Mouse (Mus musculus): ENCODE measurements around the gene Gab1. TPM values are rescaled to one million over a fixed set of nuclear protein-coding genes. Genes with fewer than 3 reads are reported as not detected.

Gene Gab1
- polyA plus RNA-seq, 1 experiment from 2014 or later = 32.3 TPM

- peaks cover 69% of the 10 kb centered on the region for H3K4me1 ChIP-seq (ENCODE audit: control insufficient read depth, insufficient read depth, low read length)
- peak; percentile 28 for ATAC-seq (replicated peaks; ENCODE audit: extremely low read depth, insufficient read depth, low FRiP score)
- H3K9me3 ChIP-seq (replicated peaks; ENCODE audit: control insufficient read depth, low read length) = no peaks in the 10 kb centered on the region
- H3K4me2 ChIP-seq (ENCODE audit: low read depth, low read length) = peak overlapping the region; percentile 57
- 26% methylated on average over 13 of the region's 13 CpGs for WGBS
- H3K36me3 ChIP-seq (ENCODE audit: control insufficient read depth, insufficient read depth) = no peaks in the 10 kb centered on the region
- no peaks in the 10 kb centered on the region for H3K27me3 ChIP-seq (ENCODE audit: control insufficient read depth, insufficient read depth, low read length)
- H3K9ac ChIP-seq (ENCODE audit: low read length) = peak overlapping the region; percentile 63
- peak overlapping the region; percentile 86 for H3K27ac ChIP-seq (ENCODE audit: low read length)
- peak overlapping the region; percentile 11 for H3K4me3 ChIP-seq (ENCODE audit: low read length)
Observed at GRCm38 (mm10) chr8:80853622-80854021, 26.7 kb downstream of the Gab1 start.

- Histone ChIP-seq H3K27me3 (ENCODE audit: control insufficient read depth, insufficient read depth, low read length) (no peaks in the 10 kb centered on the region), H3K36me3 (ENCODE audit: control insufficient read depth, insufficient read depth) (no peaks in the 10 kb centered on the region), H3K4me2 (ENCODE audit: low read depth, low read length) (peak overlapping the region; percentile 57), H3K9me3 (replicated peaks; ENCODE audit: control insufficient read depth, low read length) (no peaks in the 10 kb centered on the region), H3K9ac (ENCODE audit: low read length) (peak overlapping the region; percentile 63), H3K27ac (ENCODE audit: low read length) (peak overlapping the region; percentile 86), H3K4me3 (ENCODE audit: low read length) (peak overlapping the region; percentile 11), H3K4me1 (ENCODE audit: control insufficient read depth, insufficient read depth, low read length) (peaks cover 69% of the 10 kb centered on the region)
- 31% methylated on average over 6 of the region's 6 CpGs for WGBS
- ATAC-seq (replicated peaks; ENCODE audit: extremely low read depth, insufficient read depth, low FRiP score) = no peak
Observed at GRCm38 (mm10) chr8:80853208-80853607, 27.1 kb downstream of the Gab1 start.

- H3K9ac ChIP-seq (ENCODE audit: low read length) = peak overlapping the region; percentile 0
- H3K4me2 ChIP-seq (ENCODE audit: low read depth, low read length) = peak overlapping the region; percentile 57
- no peaks in the 10 kb centered on the region for H3K36me3 ChIP-seq (ENCODE audit: control insufficient read depth, insufficient read depth)
- peak; percentile 8; the same call in 1 of the 2 replicates for ATAC-seq (replicated peaks; ENCODE audit: extremely low read depth, insufficient read depth, low FRiP score)
- no peaks in the 10 kb centered on the region for H3K9me3 ChIP-seq (replicated peaks; ENCODE audit: control insufficient read depth, low read length)
- H3K27me3 ChIP-seq (ENCODE audit: control insufficient read depth, insufficient read depth, low read length) = no peaks in the 10 kb centered on the region
- WGBS = 30% methylated on average over 9 of the region's 9 CpGs
- peaks cover 69% of the 10 kb centered on the region for H3K4me1 ChIP-seq (ENCODE audit: control insufficient read depth, insufficient read depth, low read length)
- peak overlapping the region; percentile 86 for H3K27ac ChIP-seq (ENCODE audit: low read length)
- no peak overlapping the region for H3K4me3 ChIP-seq (ENCODE audit: low read length)
Observed at GRCm38 (mm10) chr8:80852412-80853165, 27.7 kb downstream of the Gab1 start.

GRCm38 (mm10) chr8:80851648-80852047 lies 28.7 kb downstream of the Gab1 start:
- Histone ChIP-seq H3K27me3 (ENCODE audit: control insufficient read depth, insufficient read depth, low read length) (no peaks in the 10 kb centered on the region), H3K36me3 (ENCODE audit: control insufficient read depth, insufficient read depth) (no peaks in the 10 kb centered on the region), H3K4me2 (ENCODE audit: low read depth, low read length) (no peak overlapping the region), H3K9me3 (replicated peaks; ENCODE audit: control insufficient read depth, low read length) (no peaks in the 10 kb centered on the region), H3K4me3 (ENCODE audit: low read length) (no peak overlapping the region), H3K9ac (ENCODE audit: low read length) (no peak overlapping the region), H3K4me1 (ENCODE audit: control insufficient read depth, insufficient read depth, low read length) (peaks cover 71% of the 10 kb centered on the region), H3K27ac (ENCODE audit: low read length) (peak overlapping the region; percentile 40)
- WGBS = 27% methylated on average over 6 of the region's 6 CpGs
- no peak for ATAC-seq (replicated peaks; ENCODE audit: extremely low read depth, insufficient read depth, low FRiP score)

GRCm38 (mm10) chr8:80850013-80850412 lies 30.3 kb downstream of the Gab1 start:
- ATAC-seq (replicated peaks; ENCODE audit: extremely low read depth, insufficient read depth, low FRiP score) = no peak
- Histone ChIP-seq H3K4me2 (ENCODE audit: low read depth, low read length) (no peak overlapping the region), H3K27me3 (ENCODE audit: control insufficient read depth, insufficient read depth, low read length) (no peaks in the 10 kb centered on the region), H3K4me3 (ENCODE audit: low read length) (no peak overlapping the region), H3K27ac (ENCODE audit: low read length) (no peak overlapping the region), H3K36me3 (ENCODE audit: control insufficient read depth, insufficient read depth) (no peaks in the 10 kb centered on the region), H3K9ac (ENCODE audit: low read length) (no peak overlapping the region), H3K4me1 (ENCODE audit: control insufficient read depth, insufficient read depth, low read length) (peaks cover 75% of the 10 kb centered on the region), H3K9me3 (replicated peaks; ENCODE audit: control insufficient read depth, low read length) (no peaks in the 10 kb centered on the region)
- 64% methylated on average over 4 of the region's 4 CpGs for WGBS

GRCm38 (mm10) chr8:80848631-80849030 lies 31.7 kb downstream of the Gab1 start:
- Histone ChIP-seq H3K4me3 (ENCODE audit: low read length) (no peak overlapping the region), H3K9me3 (replicated peaks; ENCODE audit: control insufficient read depth, low read length) (no peaks in the 10 kb centered on the region), H3K27me3 (ENCODE audit: control insufficient read depth, insufficient read depth, low read length) (no peaks in the 10 kb centered on the region), H3K9ac (ENCODE audit: low read length) (peak overlapping the region; percentile 60), H3K27ac (ENCODE audit: low read length) (peak overlapping the region; percentile 89), H3K4me2 (ENCODE audit: low read depth, low read length) (no peak overlapping the region), H3K36me3 (ENCODE audit: control insufficient read depth, insufficient read depth) (no peaks in the 10 kb centered on the region), H3K4me1 (ENCODE audit: control insufficient read depth, insufficient read depth, low read length) (peaks cover 78% of the 10 kb centered on the region)
- 67% methylated on average over 11 of the region's 11 CpGs for WGBS
- ATAC-seq (replicated peaks; ENCODE audit: extremely low read depth, insufficient read depth, low FRiP score) = no peak

GRCm38 (mm10) chr8:80847912-80848311 lies 32.4 kb downstream of the Gab1 start:
- 0 out of 2 replicates have a peak overlapping the region, but pooled peaks have one; percentile 7 for H3K4me3 ChIP-seq (ENCODE audit: low read length)
- WGBS = 20% methylated on average over 9 of the region's 9 CpGs
- ATAC-seq (replicated peaks; ENCODE audit: extremely low read depth, insufficient read depth, low FRiP score) = 0 out of 2 replicates have a peak, but pooled peaks have one; percentile 21
- H3K27ac ChIP-seq (ENCODE audit: low read length) = peak overlapping the region; percentile 89
- H3K4me2 ChIP-seq (ENCODE audit: low read depth, low read length) = peak overlapping the region; percentile 46
- no peaks in the 10 kb centered on the region for H3K9me3 ChIP-seq (replicated peaks; ENCODE audit: control insufficient read depth, low read length)
- no peaks in the 10 kb centered on the region for H3K27me3 ChIP-seq (ENCODE audit: control insufficient read depth, insufficient read depth, low read length)
- peak overlapping the region; percentile 60 for H3K9ac ChIP-seq (ENCODE audit: low read length)
- H3K36me3 ChIP-seq (ENCODE audit: control insufficient read depth, insufficient read depth) = no peaks in the 10 kb centered on the region
- H3K4me1 ChIP-seq (ENCODE audit: control insufficient read depth, insufficient read depth, low read length) = peaks cover 74% of the 10 kb centered on the region

GRCm38 (mm10) chr8:80845284-80845683 lies 35.0 kb downstream of the Gab1 start:
- H3K27ac ChIP-seq (ENCODE audit: low read length) = peak overlapping the region; percentile 92
- peak; percentile 50 for ATAC-seq (replicated peaks; ENCODE audit: extremely low read depth, insufficient read depth, low FRiP score)
- no peaks in the 10 kb centered on the region for H3K36me3 ChIP-seq (ENCODE audit: control insufficient read depth, insufficient read depth)
- H3K9me3 ChIP-seq (replicated peaks; ENCODE audit: control insufficient read depth, low read length) = no peaks in the 10 kb centered on the region
- WGBS = 41% methylated on average over 13 of the region's 13 CpGs
- no peaks in the 10 kb centered on the region for H3K27me3 ChIP-seq (ENCODE audit: control insufficient read depth, insufficient read depth, low read length)
- peaks cover 65% of the 10 kb centered on the region for H3K4me1 ChIP-seq (ENCODE audit: control insufficient read depth, insufficient read depth, low read length)
- H3K4me2 ChIP-seq (ENCODE audit: low read depth, low read length) = peak overlapping the region; percentile 50
- H3K9ac ChIP-seq (ENCODE audit: low read length) = 0 out of 2 replicates have a peak overlapping the region, but pooled peaks have one; percentile 16
- H3K4me3 ChIP-seq (ENCODE audit: low read length) = 0 out of 2 replicates have a peak overlapping the region, but pooled peaks have one; percentile 7

- Histone ChIP-seq H3K4me2 (ENCODE audit: low read depth, low read length) (peak overlapping the region; percentile 28), H3K4me3 (ENCODE audit: low read length) (no peak overlapping the region), H3K9me3 (replicated peaks; ENCODE audit: control insufficient read depth, low read length) (no peaks in the 10 kb centered on the region), H3K9ac (ENCODE audit: low read length) (peak overlapping the region; percentile 30; the same call in 1 of the 2 replicates), H3K27ac (ENCODE audit: low read length) (peak overlapping the region; percentile 92), H3K4me1 (ENCODE audit: control insufficient read depth, insufficient read depth, low read length) (peaks cover 61% of the 10 kb centered on the region), H3K27me3 (ENCODE audit: control insufficient read depth, insufficient read depth, low read length) (no peaks in the 10 kb centered on the region), H3K36me3 (ENCODE audit: control insufficient read depth, insufficient read depth) (no peaks in the 10 kb centered on the region)
- 48% methylated on average over 9 of the region's 9 CpGs for WGBS
- no peak for ATAC-seq (replicated peaks; ENCODE audit: extremely low read depth, insufficient read depth, low FRiP score)
Observed at GRCm38 (mm10) chr8:80843744-80844434, 36.4 kb downstream of the Gab1 start.
